Mouse (Mus musculus) cerebellum, postnatal 36 days (tissue): ENCODE results near the gene Sox8.

Experiments
- DNase-seq, 2 experiments: peaks; one replicate each; pipeline ENCODE4 v3.0.0; 2021 to 2022; ENCODE audit warnings: mixed read lengths in 2 of 2

Sox8 gene

GRCm38 (mm10) chr17:25570648-25571452 lies at the start of gene Sox8:
Gene Sox8 (minus strand): TSS chr17:25570686.
- DNase-seq: peak; percentile 49 to 65

GRCm38 (mm10) chr17:25618508-25619056 lies 48.1 kb upstream of the Sox8 start:
- peak; percentile 35 to 45 for DNase-seq

- DNase-seq: no peak
Observed at GRCm38 (mm10) chr17:25614723-25615510, 44.4 kb upstream of the Sox8 start.

GRCm38 (mm10) chr17:25613323-25613722 lies 42.8 kb upstream of the Sox8 start:
- no peak for DNase-seq

GRCm38 (mm10) chr17:25612537-25612936 lies 42.1 kb upstream of the Sox8 start:
- DNase-seq: peak; percentile 47 to 54

GRCm38 (mm10) chr17:25610151-25610550 lies 39.7 kb upstream of the Sox8 start:
- peak; percentile 69 to 76 for DNase-seq

GRCm38 (mm10) chr17:25609506-25609828 lies 39.0 kb upstream of the Sox8 start:
- DNase-seq: no peak

- DNase-seq: no peak
Observed at GRCm38 (mm10) chr17:25608821-25609505, 38.5 kb upstream of the Sox8 start.

- DNase-seq: no peak
Observed at GRCm38 (mm10) chr17:25608137-25608785, 37.8 kb upstream of the Sox8 start.

- no peak for DNase-seq
Observed at GRCm38 (mm10) chr17:25604234-25604633, 33.7 kb upstream of the Sox8 start.

GRCm38 (mm10) chr17:25602366-25602765 lies 31.9 kb upstream of the Sox8 start:
- DNase-seq: no peak

GRCm38 (mm10) chr17:25597537-25597936 lies 27.1 kb upstream of the Sox8 start:
- peak in 1 of 2 experiments; percentile 40 for DNase-seq

GRCm38 (mm10) chr17:25595495-25595894 lies 25.0 kb upstream of the Sox8 start:
- no peak for DNase-seq

- DNase-seq: peak; percentile 24 to 37
Observed at GRCm38 (mm10) chr17:25593411-25594261, 23.1 kb upstream of the Sox8 start.

GRCm38 (mm10) chr17:25592336-25592735 lies 21.9 kb upstream of the Sox8 start:
- DNase-seq: no peak

GRCm38 (mm10) chr17:25590985-25591384 lies 20.5 kb upstream of the Sox8 start:
- DNase-seq: no peak

GRCm38 (mm10) chr17:25590068-25590467 lies 19.6 kb upstream of the Sox8 start:
- DNase-seq: no peak

- DNase-seq: no peak
Observed at GRCm38 (mm10) chr17:25584646-25585045, 14.2 kb upstream of the Sox8 start.

- no peak for DNase-seq
Observed at GRCm38 (mm10) chr17:25583858-25584257, 13.4 kb upstream of the Sox8 start.

- DNase-seq: no peak
Observed at GRCm38 (mm10) chr17:25583099-25583498, 12.6 kb upstream of the Sox8 start.

- no peak for DNase-seq
Observed at GRCm38 (mm10) chr17:25582076-25582475, 11.6 kb upstream of the Sox8 start.
